Mouse (Mus musculus): ENCODE measurements around the gene Aoc2.

Gene Aoc2

GRCm38 (mm10) chr11:101357505-101358182 lies 32.8 kb downstream of the Aoc2 start:
- no peak for DNase-seq

- DNase-seq: no peak
These were observed 34.9 kb downstream of the Aoc2 start for GRCm38 (mm10) chr11:101359776-101360175.

GRCm38 (mm10) chr11:101360651-101361113 lies 35.8 kb downstream of the Aoc2 start:
- DNase-seq: peak; percentile 67

- peak; percentile 90 for DNase-seq
These were observed 39.7 kb downstream of the Aoc2 start for GRCm38 (mm10) chr11:101364531-101364931.

- peak; percentile 94 for DNase-seq
These were observed 42.6 kb downstream of the Aoc2 start, which contains the start of gene G6pc for GRCm38 (mm10) chr11:101367326-101367935. Gene G6pc, plus strand, starts transcription at chr11:101367561.

GRCm38 (mm10) chr11:101370141-101370540 lies 45.3 kb downstream of the Aoc2 start:
- no peak for DNase-seq

- no peak for DNase-seq
These were observed 49.6 kb downstream of the Aoc2 start for GRCm38 (mm10) chr11:101374421-101374938.

GRCm38 (mm10) chr11:101378196-101378595 lies 53.3 kb downstream of the Aoc2 start:
- DNase-seq: peak; percentile 64

GRCm38 (mm10) chr11:101378926-101379325 lies 54.1 kb downstream of the Aoc2 start:
- peak; percentile 76 for DNase-seq
